Mouse (Mus musculus) CH12.LX (cell line): ENCODE data around the gene Zfp664. TPM values are rescaled to one million over a fixed set of nuclear protein-coding genes. Genes with fewer than 3 reads are reported as not detected.

Source experiments
- DNase-seq: peaks from one replicate; pipeline ENCODE4 v3.0.0-alpha.2; 2013; ENCODE audit errors: extremely low read depth
- H3K27ac ChIP-seq: 2 replicates; pipeline ENCODE4 v1.5.1; 2012; ENCODE audit warnings: low read depth, mild to moderate bottlenecking, control low read depth, moderate library complexity; ENCODE audit not compliant: insufficient read depth
- H3K27me3 ChIP-seq: replicated peaks from 2 replicates; pipeline ENCODE3; 2012; ENCODE audit warnings: inconsistent platforms
- H3K36me3 ChIP-seq, 2 experiments: replicated peaks in 1 of 2; 2 replicates each; pipeline versions ENCODE3 to v1.6.1; 2012; ENCODE audit warnings: inconsistent platforms in 1 of 2, low read length in 1 of 2, mild to moderate bottlenecking in 1 of 2, mixed read lengths in 1 of 2, moderate library complexity in 1 of 2; ENCODE audit not compliant: control insufficient read depth in 1 of 2, insufficient read depth in 1 of 2
- H3K4me1 ChIP-seq, 2 experiments: 2 replicates each; pipeline ENCODE4 v1.6.1; 2012; ENCODE audit warnings: inconsistent platforms in 1 of 2, moderate library complexity in 1 of 2; ENCODE audit not compliant: insufficient read depth in 2 of 2, control insufficient read depth in 1 of 2
- H3K4me2 ChIP-seq: 2 replicates; pipeline ENCODE4 v1.6.1; 2012; ENCODE audit warnings: low read depth, mild to moderate bottlenecking, control low read depth; ENCODE audit not compliant: poor library complexity, insufficient read depth, severe bottlenecking
- H3K4me3 ChIP-seq, 3 experiments: fragments of 150-350 bp in 1 of 3; sonication (generic) in 1 of 3; replicated peaks in 1 of 3; 2 replicates each; pipeline versions ENCODE3 to v1.5.1; 2011 to 2012; ENCODE audit warnings: low read depth in 2 of 3, low read length in 2 of 3, mild to moderate bottlenecking in 2 of 3, moderate library complexity in 2 of 3, control low read depth in 1 of 3, improper control_type of control experiment in 1 of 3, inconsistent platforms in 1 of 3, mixed read lengths in 1 of 3; ENCODE audit not compliant: poor library complexity in 1 of 3
- H3K79me2 ChIP-seq: replicated peaks from 2 replicates; pipeline ENCODE4 v1.6.1; 2012; ENCODE audit warnings: mild to moderate bottlenecking, moderate library complexity; ENCODE audit not compliant: control insufficient read depth, poor library complexity, insufficient read depth, severe bottlenecking; ENCODE audit errors: extremely low read depth
- H3K9ac ChIP-seq: 2 replicates; pipeline ENCODE4 v1.6.1; 2012; ENCODE audit warnings: low read depth, mild to moderate bottlenecking, control low read depth, moderate library complexity; ENCODE audit not compliant: insufficient read depth
- H3K9me3 ChIP-seq: replicated peaks from 2 replicates; pipeline ENCODE3; 2012; ENCODE audit warnings: low read length, inconsistent platforms, mixed read lengths
- CHD1 ChIP-seq: IDR thresholded peaks from 2 replicates; pipeline ENCODE4 v1.6.1; 2012; ENCODE audit warnings: low read depth, low read length, improper control_type of control experiment, inconsistent platforms
- CHD2 ChIP-seq: IDR thresholded peaks from 2 replicates; pipeline ENCODE4 v1.6.1; 2011; ENCODE audit warnings: low read length, improper control_type of control experiment
- CTCF ChIP-seq, 2 experiments: IDR thresholded peaks in 1 of 2; conservative IDR thresholded peaks in 1 of 2; 2 replicates each; pipeline ENCODE4 v1.5.1; 2011 to 2012; ENCODE audit warnings: low read depth in 2 of 2, low read length in 2 of 2, improper control_type of control experiment in 1 of 2, inconsistent platforms in 1 of 2, mild to moderate bottlenecking in 1 of 2, moderate library complexity in 1 of 2
- E2F4 ChIP-seq: IDR thresholded peaks from 2 replicates; pipeline ENCODE4 v1.6.1; 2011; ENCODE audit warnings: low read depth, low read length, improper control_type of control experiment; ENCODE audit not compliant: insufficient replicate concordance
- EP300 ChIP-seq: IDR thresholded peaks from 2 replicates; pipeline ENCODE4 v1.6.1; 2011; ENCODE audit warnings: low read length, improper control_type of control experiment
- HCFC1 ChIP-seq: IDR thresholded peaks from 2 replicates; pipeline ENCODE4 v1.6.1; 2012; ENCODE audit warnings: low read depth, mild to moderate bottlenecking, inconsistent platforms, low read length, improper control_type of control experiment
- JUN ChIP-seq: IDR thresholded peaks from 2 replicates; pipeline ENCODE4 v1.6.1; 2011; ENCODE audit warnings: low read depth, mild to moderate bottlenecking, low read length, improper control_type of control experiment, moderate library complexity; ENCODE audit not compliant: insufficient read depth
- MAX ChIP-seq: IDR thresholded peaks from 2 replicates; pipeline ENCODE4 v1.6.1; 2011; ENCODE audit warnings: low read length, improper control_type of control experiment
- MAZ ChIP-seq: IDR thresholded peaks from 2 replicates; pipeline ENCODE4 v1.6.1; 2012; ENCODE audit warnings: low read depth, mild to moderate bottlenecking, inconsistent platforms, low read length, improper control_type of control experiment, moderate library complexity
- POLR2A ChIP-seq: IDR thresholded peaks from 2 replicates; pipeline ENCODE4 v1.6.1; 2011; ENCODE audit warnings: low read depth, mild to moderate bottlenecking, improper control_type of control experiment, low read length
- RAD21 ChIP-seq: IDR thresholded peaks from 2 replicates; pipeline ENCODE4 v1.6.1; 2011; ENCODE audit warnings: low read depth, mild to moderate bottlenecking, low read length, improper control_type of control experiment, moderate library complexity
- RCOR1 ChIP-seq: conservative IDR thresholded peaks from 2 replicates; pipeline ENCODE4 v1.6.1; 2012; ENCODE audit warnings: low read depth, mild to moderate bottlenecking, inconsistent platforms, low read length, improper control_type of control experiment
- SIN3A ChIP-seq: IDR thresholded peaks from 2 replicates; pipeline ENCODE4 v1.6.1; 2012; ENCODE audit warnings: low read length, improper control_type of control experiment, inconsistent platforms
- SMC3 ChIP-seq: IDR thresholded peaks from 2 replicates; pipeline ENCODE4 v1.6.1; 2011; ENCODE audit warnings: low read depth, low read length, improper control_type of control experiment
- TCF12 ChIP-seq: IDR thresholded peaks from 2 replicates; pipeline ENCODE4 v1.6.1; 2014; ENCODE audit warnings: low read depth, mild to moderate bottlenecking, inconsistent platforms, low read length, improper control_type of control experiment
- ZMIZ1 ChIP-seq: IDR thresholded peaks from 2 replicates; pipeline ENCODE4 v1.6.1; 2012; ENCODE audit warnings: low read depth, mild to moderate bottlenecking, inconsistent platforms, low read length, improper control_type of control experiment
- dilution Hi-C: fragments of 300-500 bp; cut with MboI; formaldehyde crosslinking; loops from 2 replicates; pipeline ENCODE4 v1.14.3; 2020; ENCODE audit warnings: low sequenced_read_pairs; ENCODE audit not compliant: extremely low pct_unique_long_range_greater_than_20kb, extremely low pct_ligation_motif_present
- in situ Hi-C: fragments of 300-500 bp; cut with MboI; formaldehyde crosslinking; loops from 3 replicates; pipeline ENCODE4 v1.14.3; 2019; ENCODE audit warnings: low sequenced_read_pairs, low pct_ligation_motif_present, low pct_unique_long_range_greater_than_20kb, mixed read lengths
- polyA plus RNA-seq: library from polyadenylated mRNA; unstranded; fragments of >175 nt; gene quantifications from 2 replicates; pipeline ENCODE4 v1.2.1, GENCODE M21; 2012; ENCODE audit warnings: low read depth; ENCODE audit not compliant: insufficient read length
- total RNA-seq, 2 experiments: library from RNA; depleted of rRNA; stranded (reverse); fragments of 300-350 nt in 1 of 2; fragments of >200 nt in 1 of 2; gene quantifications; 2 replicates each; pipeline ENCODE4 v1.2.3; 2012 to 2014

Gene Zfp664
- total and polyA plus RNA-seq, 3 experiments = 7.4 to 14.3 (median 12.3) TPM

GRCm38 (mm10) chr5:124931076-124931475 is 68.6 kb downstream of the Zfp664 start:
- in situ Hi-C loops = no loop called here
- H3K27me3 ChIP-seq = no peaks in the 10 kb centered on the region

GRCm38 (mm10) chr5:124934558-124934957 is 72.1 kb downstream of the Zfp664 start:
- Histone ChIP-seq H3K9ac (no peak overlapping the region), H3K79me2 (no peaks in the 10 kb centered on the region), H3K36me3 (no peaks in the 10 kb centered on the region), H3K27me3 (no peaks in the 10 kb centered on the region), H3K9me3 (peaks cover 2% of the 10 kb centered on the region), H3K4me3 (no peak overlapping the region), H3K4me1 (peaks cover 0 to 8% of the 10 kb centered on the region in 2 experiments; a peak in 2 of 4 replicates), H3K4me2 (no peak overlapping the region), H3K27ac (no peak overlapping the region)
- in situ Hi-C loops (no loop called here), dilution Hi-C loops (no loop called here)
- no peak for TF ChIP-seq SMC3
- no peak for TF ChIP-seq RCOR1
- no peak for TF ChIP-seq JUN
- TF ChIP-seq E2F4 = no peak
- TF ChIP-seq HCFC1 = no peak
- no peak for TF ChIP-seq TCF12
- no peak for TF ChIP-seq MAX
- no peak for TF ChIP-seq ZMIZ1
- TF ChIP-seq SIN3A = no peak
- no peak for DNase-seq

More at GRCm38 (mm10) chr5:124931076-124931475, 68.6 kb downstream of the Zfp664 start:
- Histone ChIP-seq H3K27ac (no peak overlapping the region), H3K4me2 (no peak overlapping the region), H3K79me2 (no peaks in the 10 kb centered on the region), H3K9ac (no peak overlapping the region), H3K4me3 (no peak overlapping the region), H3K9me3 (peaks cover 8% of the 10 kb centered on the region), H3K36me3 (no peaks in the 10 kb centered on the region), H3K4me1 (peaks cover 0 to 10% of the 10 kb centered on the region in 2 experiments; a peak in 2 of 4 replicates)
- TF ChIP-seq MAZ (no peak), EP300 (no peak), POLR2A (no peak), CHD2 (no peak), CHD1 (no peak), RAD21 (no peak), CTCF (conservative IDR thresholded peaks at IDR 0.05 in 1 of 2, IDR thresholded peaks at IDR 0.05 in 1 of 2; ENCODE audit: low read depth in 2 of 2, low read length in 2 of 2) (no peak)
- DNase-seq = no peak
- dilution Hi-C loops = no loop called here
